Mouse (Mus musculus) hindbrain, postnatal 0 days (tissue): ENCODE measurements around the gene Crybb3. TPM values are rescaled to one million over a fixed set of nuclear protein-coding genes. Genes with fewer than 3 reads are reported as not detected.

Experiments
- ATAC-seq: fragments of 200-750 bp; cut with Nextera tagmentation; 2 replicates; pipeline ENCODE4 v1.8.0; 2017; ENCODE audit warnings: mild to moderate bottlenecking, moderate TSS enrichment, moderate library complexity
- DNase-seq: peaks from one replicate; pipeline ENCODE4 v3.0.0-alpha.2; 2015; ENCODE audit warnings: low spot score
- H3K27ac ChIP-seq: fragments of 300-500 bp; sonication (generic); 2 replicates; pipeline ENCODE4 v1.5.1; 2014; ENCODE audit warnings: mild to moderate bottlenecking
- H3K27me3 ChIP-seq: fragments of 300-500 bp; sonication (generic); 2 replicates; pipeline ENCODE4 v1.6.1; 2014; ENCODE audit warnings: low read length, mixed read lengths; ENCODE audit not compliant: insufficient read depth
- H3K36me3 ChIP-seq: fragments of 300-500 bp; sonication (generic); 2 replicates; pipeline ENCODE4 v1.6.1; 2014; ENCODE audit warnings: low read length, mixed read lengths; ENCODE audit not compliant: insufficient read depth
- H3K4me1 ChIP-seq: fragments of 300-500 bp; sonication (generic); 2 replicates; pipeline ENCODE4 v1.6.1; 2014; ENCODE audit warnings: antibody characterized with exemption, low read length, mixed read lengths; ENCODE audit not compliant: insufficient read depth
- H3K4me2 ChIP-seq: fragments of 300-500 bp; sonication (generic); 2 replicates; pipeline ENCODE4 v1.6.1; 2014; ENCODE audit warnings: low read depth, mild to moderate bottlenecking, low read length, moderate library complexity, mixed read lengths
- H3K4me3 ChIP-seq: fragments of 300-500 bp; sonication (generic); 2 replicates; pipeline ENCODE4 v1.5.1; 2014; ENCODE audit warnings: low read length
- H3K9ac ChIP-seq: fragments of 300-500 bp; sonication (generic); replicated peaks from 2 replicates; pipeline ENCODE4 v1.6.1; 2014; ENCODE audit warnings: mild to moderate bottlenecking, low read length, moderate library complexity, mixed read lengths
- H3K9me3 ChIP-seq: fragments of 300-500 bp; sonication (generic); 2 replicates; pipeline ENCODE4 v1.6.1; 2016; ENCODE audit warnings: low read length, mixed read lengths
- CTCF ChIP-seq: IDR thresholded peaks from 2 replicates; pipeline ENCODE4 v1.5.1; 2016; ENCODE audit warnings: antibody characterized with exemption, control low read depth, low read depth
- WGBS: fragments of 180-500 bp; shearing (Covaris S2); extraction: QIAGEN DNeasy Blood & Tissue Kit; methylation state at CpG from one replicate; pipeline ENCODE4 v1.1.7; 2014; 5-methylcytosine and 5-hydroxymethylcytosine counted together
- polyA plus RNA-seq: library from polyadenylated mRNA; unstranded; fragments of >200 nt; fragmentation: Nextera tagmentation; extraction: Ambion mirVana; gene quantifications from 2 replicates; pipeline ENCODE4 v1.2.1, GENCODE M21; 2015
- total RNA-seq: library from RNA; depleted of rRNA; stranded (reverse); fragments of >200 nt; gene quantifications from 2 replicates; pipeline ENCODE4 v1.2.3, GENCODE M21; 2014

The Crybb3 gene
- total and polyA plus RNA-seq, 2 experiments from 2014 or later, result 1.6 to 2.3 TPM

DNA sequence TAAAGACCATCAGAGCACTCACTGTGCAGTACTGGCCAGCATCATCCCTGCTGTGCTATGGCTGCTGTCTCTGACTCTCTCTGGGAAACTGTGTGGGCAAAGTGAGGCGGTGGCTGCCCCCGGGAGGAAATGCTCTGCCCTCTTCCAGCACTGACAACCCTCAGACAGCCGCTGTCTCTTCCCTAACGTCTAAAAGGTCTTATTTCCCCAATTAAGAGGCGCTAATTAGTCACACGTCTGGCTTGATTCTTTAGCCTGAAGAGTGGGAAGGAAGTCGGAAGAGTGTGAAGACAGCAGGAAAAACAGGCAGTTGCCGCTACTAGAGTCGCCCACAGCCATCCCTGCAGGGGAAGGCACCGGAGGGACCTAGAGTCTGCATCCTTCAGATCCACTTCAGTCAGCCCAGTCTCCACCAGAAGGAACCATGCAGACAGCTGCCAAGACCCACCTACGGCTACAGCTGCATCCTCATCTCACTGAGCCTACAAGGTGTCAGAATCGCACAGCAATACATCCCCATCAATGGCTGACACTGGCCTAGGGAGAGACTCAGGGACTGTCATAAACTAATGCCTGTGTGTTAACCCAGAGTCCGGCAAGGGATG lies 38.6 kb upstream of the Crybb3 start:
- H3K9ac ChIP-seq, result 0 out of 2 replicates have a peak overlapping the region, but pooled peaks have one; percentile 2
- ATAC-seq, result no peak

GRCm38 (mm10) chr5:113119291-113119690 lies 37.9 kb upstream of the Crybb3 start:
- no peak for TF ChIP-seq CTCF
- 0 out of 2 replicates have a peak, but pooled peaks cover 4% of the 10 kb centered on the region for H3K4me1 ChIP-seq
- ATAC-seq, result no peak
- no peak overlapping the region for H3K4me2 ChIP-seq
- H3K36me3 ChIP-seq, result no peaks in the 10 kb centered on the region
- no peaks in the 10 kb centered on the region for H3K27me3 ChIP-seq
- H3K4me3 ChIP-seq, result no peak overlapping the region
- no peak for DNase-seq
- 0 out of 2 replicates have a peak overlapping the region, but pooled peaks have one; percentile 2 for H3K9ac ChIP-seq
- no peaks in the 10 kb centered on the region for H3K9me3 ChIP-seq
- 84% methylated on average over 9 of the region's 9 CpGs for WGBS
- no peak overlapping the region for H3K27ac ChIP-seq

More for the DNA sequence above, 38.6 kb upstream of the Crybb3 start:
- H3K4me3 ChIP-seq, result no peak overlapping the region
- H3K4me2 ChIP-seq, result no peak overlapping the region
- no peak for DNase-seq
- WGBS, result 25% methylated on average over 13 of the region's 13 CpGs
- no peak for TF ChIP-seq CTCF
- no peaks in the 10 kb centered on the region for H3K27me3 ChIP-seq
- H3K9me3 ChIP-seq, result no peaks in the 10 kb centered on the region
- H3K36me3 ChIP-seq, result no peaks in the 10 kb centered on the region
- H3K4me1 ChIP-seq, result 0 out of 2 replicates have a peak, but pooled peaks cover 4% of the 10 kb centered on the region
- H3K27ac ChIP-seq, result no peak overlapping the region

DNA sequence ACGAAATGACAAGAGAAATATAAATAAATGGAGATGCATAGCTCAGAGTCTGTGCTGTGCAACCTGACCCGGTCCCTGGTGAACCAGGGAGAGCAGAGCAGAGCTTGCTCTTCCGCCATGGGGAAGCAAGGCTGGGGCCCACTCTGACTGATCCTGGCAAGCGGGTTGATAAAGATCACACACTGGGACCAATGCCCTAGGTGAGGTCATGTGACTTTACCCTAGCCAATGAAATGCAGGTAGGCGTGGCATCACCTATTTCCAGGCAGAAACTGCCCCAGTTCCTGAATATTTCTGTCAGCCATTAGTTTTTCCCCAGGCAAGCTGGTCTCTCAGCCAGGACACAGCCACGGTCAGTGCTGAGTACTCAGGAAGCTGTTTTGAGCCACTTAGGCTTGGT lies 37.3 kb upstream of the Crybb3 start:
- ATAC-seq (no peak), DNase-seq (no peak)
- no peak for TF ChIP-seq CTCF
- 61% methylated on average over 6 of the region's 6 CpGs for WGBS
- no peak overlapping the region for H3K27ac ChIP-seq
- no peaks in the 10 kb centered on the region for H3K27me3 ChIP-seq
- H3K4me1 ChIP-seq, result 0 out of 2 replicates have a peak, but pooled peaks cover 4% of the 10 kb centered on the region
- H3K4me2 ChIP-seq, result no peak overlapping the region
- H3K9me3 ChIP-seq, result no peaks in the 10 kb centered on the region
- H3K9ac ChIP-seq, result no peak overlapping the region; the same call in 1 of the 2 replicates
- H3K36me3 ChIP-seq, result no peaks in the 10 kb centered on the region
- H3K4me3 ChIP-seq, result no peak overlapping the region

DNA sequence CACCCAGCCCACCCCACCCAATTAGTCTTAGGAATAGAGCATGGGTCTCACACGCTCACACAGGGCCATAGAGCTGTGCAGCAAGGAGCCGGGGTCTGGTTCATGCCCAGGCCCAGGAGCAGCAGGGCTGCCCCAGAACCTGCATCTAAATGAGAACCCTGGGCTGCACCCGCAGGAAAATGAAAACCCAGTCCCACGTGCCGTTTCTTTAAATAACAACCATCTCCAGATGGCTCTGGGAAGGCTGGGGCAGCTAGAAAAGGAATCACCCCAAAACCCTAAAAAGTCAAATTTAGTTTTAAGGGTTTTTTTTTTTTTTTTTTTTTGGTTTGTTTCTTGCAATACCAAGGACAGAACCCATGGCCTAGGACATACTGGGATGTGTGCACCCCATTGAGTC lies 36.0 kb upstream of the Crybb3 start:
- no peak for TF ChIP-seq CTCF
- no peaks in the 10 kb centered on the region for H3K9me3 ChIP-seq
- H3K4me2 ChIP-seq, result no peak overlapping the region
- H3K4me3 ChIP-seq, result no peak overlapping the region
- no peaks in the 10 kb centered on the region for H3K36me3 ChIP-seq
- DNase-seq, result no peak
- H3K4me1 ChIP-seq, result 0 out of 2 replicates have a peak, but pooled peaks cover 4% of the 10 kb centered on the region
- H3K9ac ChIP-seq, result no peak overlapping the region
- 64% methylated on average over 5 of the region's 5 CpGs for WGBS
- H3K27me3 ChIP-seq, result no peaks in the 10 kb centered on the region
- no peak overlapping the region for H3K27ac ChIP-seq
- ATAC-seq, result no peak

DNA sequence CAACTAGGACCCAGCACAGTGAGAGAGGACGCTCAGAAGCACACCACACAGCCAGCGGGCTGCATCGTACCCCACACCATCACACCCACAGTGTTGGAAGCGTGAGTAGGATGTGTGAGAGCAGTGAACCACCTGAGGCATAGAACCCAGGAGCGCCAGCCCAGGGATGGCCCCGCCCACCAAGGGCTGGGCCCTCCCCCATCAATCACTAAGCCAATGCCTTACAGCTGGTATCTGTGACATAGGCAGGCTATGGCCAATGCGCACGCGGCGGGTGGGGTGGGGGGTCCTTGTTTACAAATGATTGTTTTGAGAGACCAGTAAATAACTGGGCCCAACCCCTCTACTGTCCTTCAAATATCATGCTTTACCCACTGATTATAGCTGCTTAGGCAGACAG lies 34.5 kb upstream of the Crybb3 start:
- H3K4me2 ChIP-seq, result no peak overlapping the region
- 70% methylated on average over 10 of the region's 10 CpGs for WGBS
- H3K9me3 ChIP-seq, result no peaks in the 10 kb centered on the region
- H3K27ac ChIP-seq, result no peak overlapping the region
- H3K4me3 ChIP-seq, result no peak overlapping the region
- DNase-seq, result no peak
- no peak overlapping the region for H3K9ac ChIP-seq
- no peak for ATAC-seq
- TF ChIP-seq CTCF, result no peak
- no peaks in the 10 kb centered on the region for H3K36me3 ChIP-seq
- H3K27me3 ChIP-seq, result no peaks in the 10 kb centered on the region
- 0 out of 2 replicates have a peak, but pooled peaks cover 2% of the 10 kb centered on the region for H3K4me1 ChIP-seq

DNA sequence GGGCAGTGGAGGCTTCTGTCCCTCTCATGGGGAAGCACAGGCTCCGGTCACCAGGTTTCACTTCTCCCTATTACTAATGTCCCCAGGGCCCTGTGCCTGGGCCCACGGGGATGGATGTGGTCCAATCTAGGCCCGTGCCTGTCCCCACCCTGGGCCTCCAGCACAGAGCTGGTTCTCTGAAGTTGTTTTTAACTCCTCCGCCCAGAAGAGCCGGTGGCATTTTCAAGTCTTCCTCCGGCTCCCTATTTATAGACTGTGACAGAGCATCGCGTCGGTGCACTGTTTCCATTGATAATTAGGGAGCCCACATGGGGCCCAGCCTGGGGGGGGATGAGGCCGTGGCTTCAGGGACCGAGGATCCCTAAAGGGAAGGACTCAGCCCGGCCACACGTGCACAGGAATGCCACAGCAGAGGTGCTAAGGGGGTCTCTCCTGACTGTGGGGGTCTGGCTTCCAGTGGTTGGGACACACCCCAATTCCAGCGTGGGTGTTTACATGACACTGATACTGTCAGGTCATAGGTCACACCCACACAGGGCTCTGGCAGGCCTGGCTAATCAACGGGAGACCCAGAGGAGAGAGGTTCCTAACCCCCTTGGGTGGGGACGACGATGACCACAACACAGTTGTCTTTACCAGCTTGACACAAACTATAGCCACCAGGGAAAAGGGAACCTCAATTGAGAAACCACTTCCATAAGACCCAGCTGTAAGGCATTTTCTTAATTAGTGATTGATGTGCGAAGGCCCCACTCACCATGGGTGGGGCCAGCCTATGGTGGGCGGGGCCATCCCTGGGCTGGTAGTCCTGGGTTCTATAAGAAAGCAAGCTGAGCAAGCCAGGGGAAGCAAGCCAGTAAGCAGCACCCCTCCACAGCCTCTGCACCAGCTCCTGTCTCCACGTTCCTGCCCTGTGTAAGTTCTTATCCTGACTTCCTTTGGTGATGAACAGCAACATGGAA lies 33.2 kb upstream of the Crybb3 start:
- Histone ChIP-seq H3K9me3 (no peaks in the 10 kb centered on the region), H3K27ac (no peak overlapping the region), H3K4me1 (no peaks in the 10 kb centered on the region), H3K36me3 (no peaks in the 10 kb centered on the region), H3K27me3 (no peaks in the 10 kb centered on the region), H3K4me2 (no peak overlapping the region), H3K9ac (no peak overlapping the region), H3K4me3 (no peak overlapping the region)
- WGBS, result 49% methylated on average over 20 of the region's 20 CpGs
- DNase-seq (no peak), ATAC-seq (no peak)
- no peak for TF ChIP-seq CTCF

DNA sequence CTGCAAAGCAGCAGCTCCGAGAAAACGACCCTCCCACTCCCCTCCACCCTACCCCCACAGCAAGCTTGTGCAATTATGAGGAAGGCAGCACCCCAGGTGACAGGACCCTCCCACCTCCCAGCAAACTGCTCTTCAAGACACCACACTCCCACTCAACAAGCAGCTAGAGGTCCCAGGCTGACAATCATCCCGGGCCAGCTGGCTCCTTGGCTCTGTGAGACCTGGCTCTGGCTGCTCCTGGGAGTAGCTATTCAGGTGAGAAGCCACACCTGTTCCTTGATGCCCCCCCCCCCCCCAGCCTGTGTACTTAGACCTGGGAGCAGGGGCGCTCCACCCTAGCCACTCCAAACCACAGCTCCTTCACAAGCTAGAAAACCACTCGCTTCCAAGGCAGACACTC lies 31.7 kb upstream of the Crybb3 start:
- Histone ChIP-seq H3K4me3 (no peak overlapping the region), H3K36me3 (no peaks in the 10 kb centered on the region), H3K9ac (no peak overlapping the region), H3K9me3 (no peaks in the 10 kb centered on the region), H3K27me3 (no peaks in the 10 kb centered on the region), H3K4me1 (no peaks in the 10 kb centered on the region), H3K27ac (no peak overlapping the region), H3K4me2 (no peak overlapping the region)
- TF ChIP-seq CTCF, result no peak
- ATAC-seq, result no peak
- 51% methylated on average over 5 of the region's 5 CpGs for WGBS
- no peak for DNase-seq
